Mouse (Mus musculus): Measurements from ENCODE around the gene 4921507P07Rik. TPM values are rescaled to one million over a fixed set of nuclear protein-coding genes. Genes with fewer than 3 reads are reported as not detected.

4921507P07Rik gene
- polyA plus RNA-seq, 1 experiment from 2014 or later, result 0.32 TPM

GRCm38 (mm10) chr6:50549051-50549450 lies 47.4 kb downstream of the 4921507P07Rik start:
- no peak for ATAC-seq (ENCODE audit: low read depth)
- Histone ChIP-seq H3K4me3 (ENCODE audit: low read depth, low read length) (no peak overlapping the region), H3K27me3 (ENCODE audit: control insufficient read depth, insufficient read depth, low read depth, low read length) (no peaks in the 10 kb centered on the region), H3K4me1 (ENCODE audit: control insufficient read depth, low read depth, low read length) (no peaks in the 10 kb centered on the region; the same call in 1 of the 2 replicates), H3K36me3 (ENCODE audit: control insufficient read depth, insufficient read depth) (no peaks in the 10 kb centered on the region), H3K27ac (ENCODE audit: low read length) (no peak overlapping the region), H3K4me2 (ENCODE audit: low read depth, low read length) (no peak overlapping the region), H3K9ac (ENCODE audit: low read depth, low read length) (no peak overlapping the region), H3K9me3 (replicated peaks; ENCODE audit: control insufficient read depth, low read length) (no peaks in the 10 kb centered on the region)
- WGBS (ENCODE audit: insufficient replicate concordance), result 57% methylated on average over 5 of the region's 5 CpGs

- Histone ChIP-seq H3K9me3 (replicated peaks; ENCODE audit: control insufficient read depth, low read length) (no peaks in the 10 kb centered on the region; the same call in 1 of the 2 replicates), H3K36me3 (ENCODE audit: control insufficient read depth, insufficient read depth) (no peaks in the 10 kb centered on the region), H3K4me3 (ENCODE audit: low read depth, low read length) (no peak overlapping the region), H3K9ac (ENCODE audit: low read depth, low read length) (no peak overlapping the region), H3K27me3 (ENCODE audit: control insufficient read depth, insufficient read depth, low read depth, low read length) (no peaks in the 10 kb centered on the region), H3K4me2 (ENCODE audit: low read depth, low read length) (no peak overlapping the region), H3K4me1 (ENCODE audit: control insufficient read depth, low read depth, low read length) (no peaks in the 10 kb centered on the region), H3K27ac (ENCODE audit: low read length) (no peak overlapping the region)
- peak; percentile 47; the same call in 1 of the 2 replicates for ATAC-seq (ENCODE audit: low read depth)
- WGBS (ENCODE audit: insufficient replicate concordance), result 12% methylated on average over 10 of the region's 10 CpGs
Measured at GRCm38 (mm10) chr6:50545412-50546043, 50.9 kb downstream of the 4921507P07Rik start.

GRCm38 (mm10) chr6:50542535-50542934 lies 53.9 kb downstream of the 4921507P07Rik start:
- no peak for ATAC-seq (ENCODE audit: low read depth)
- 62% methylated on average over 1 of the region's 1 CpGs for WGBS (ENCODE audit: insufficient replicate concordance)
- H3K4me2 ChIP-seq (ENCODE audit: low read depth, low read length), result no peak overlapping the region

GRCm38 (mm10) chr6:50539641-50540040 lies 56.8 kb downstream of the 4921507P07Rik start:
- 50% methylated on average over 1 of the region's 1 CpGs for WGBS (ENCODE audit: insufficient replicate concordance)
- no peaks in the 10 kb centered on the region for H3K27me3 ChIP-seq (ENCODE audit: control insufficient read depth, insufficient read depth, low read depth, low read length)
- no peak overlapping the region for H3K4me3 ChIP-seq (ENCODE audit: low read depth, low read length)
- H3K9ac ChIP-seq (ENCODE audit: low read depth, low read length), result no peak overlapping the region
- ATAC-seq (ENCODE audit: low read depth), result no peak
- no peak overlapping the region for H3K4me2 ChIP-seq (ENCODE audit: low read depth, low read length)
- H3K4me1 ChIP-seq (ENCODE audit: control insufficient read depth, low read depth, low read length), result no peaks in the 10 kb centered on the region
- no peaks in the 10 kb centered on the region for H3K36me3 ChIP-seq (ENCODE audit: control insufficient read depth, insufficient read depth)
- H3K9me3 ChIP-seq (replicated peaks; ENCODE audit: control insufficient read depth, low read length), result no peaks in the 10 kb centered on the region; the same call in 1 of the 2 replicates
- H3K27ac ChIP-seq (ENCODE audit: low read length), result no peak overlapping the region

More at GRCm38 (mm10) chr6:50542535-50542934, 53.9 kb downstream of the 4921507P07Rik start:
- Histone ChIP-seq H3K27me3 (ENCODE audit: control insufficient read depth, insufficient read depth, low read depth, low read length) (no peaks in the 10 kb centered on the region), H3K4me1 (ENCODE audit: control insufficient read depth, low read depth, low read length) (no peaks in the 10 kb centered on the region), H3K4me3 (ENCODE audit: low read depth, low read length) (no peak overlapping the region), H3K36me3 (ENCODE audit: control insufficient read depth, insufficient read depth) (no peaks in the 10 kb centered on the region), H3K9me3 (replicated peaks; ENCODE audit: control insufficient read depth, low read length) (no peaks in the 10 kb centered on the region; the same call in 1 of the 2 replicates), H3K9ac (ENCODE audit: low read depth, low read length) (no peak overlapping the region), H3K27ac (ENCODE audit: low read length) (no peak overlapping the region)

GRCm38 (mm10) chr6:50536461-50536892 lies 60.0 kb downstream of the 4921507P07Rik start:
- H3K36me3 ChIP-seq (ENCODE audit: control insufficient read depth, insufficient read depth), result no peaks in the 10 kb centered on the region
- no peak overlapping the region for H3K9ac ChIP-seq (ENCODE audit: low read depth, low read length)
- no peaks in the 10 kb centered on the region for H3K9me3 ChIP-seq (replicated peaks; ENCODE audit: control insufficient read depth, low read length)
- H3K27ac ChIP-seq (ENCODE audit: low read length), result no peak overlapping the region
- H3K27me3 ChIP-seq (ENCODE audit: control insufficient read depth, insufficient read depth, low read depth, low read length), result no peaks in the 10 kb centered on the region
- no peak overlapping the region for H3K4me3 ChIP-seq (ENCODE audit: low read depth, low read length)
- 7% methylated on average over 7 of the region's 7 CpGs for WGBS (ENCODE audit: insufficient replicate concordance)
- no peak overlapping the region for H3K4me2 ChIP-seq (ENCODE audit: low read depth, low read length)
- H3K4me1 ChIP-seq (ENCODE audit: control insufficient read depth, low read depth, low read length), result no peaks in the 10 kb centered on the region
- 0 out of 2 replicates have a peak, but pooled peaks have one; percentile 9 for ATAC-seq (ENCODE audit: low read depth)

GRCm38 (mm10) chr6:50535346-50535745 lies 61.1 kb downstream of the 4921507P07Rik start:
- WGBS (ENCODE audit: insufficient replicate concordance), result 76% methylated on average over 3 of the region's 3 CpGs
- no peaks in the 10 kb centered on the region for H3K27me3 ChIP-seq (ENCODE audit: control insufficient read depth, insufficient read depth, low read depth, low read length)
- no peak overlapping the region for H3K4me2 ChIP-seq (ENCODE audit: low read depth, low read length)
- H3K36me3 ChIP-seq (ENCODE audit: control insufficient read depth, insufficient read depth), result no peaks in the 10 kb centered on the region
- no peaks in the 10 kb centered on the region for H3K4me1 ChIP-seq (ENCODE audit: control insufficient read depth, low read depth, low read length)
- H3K9ac ChIP-seq (ENCODE audit: low read depth, low read length), result no peak overlapping the region
- H3K27ac ChIP-seq (ENCODE audit: low read length), result no peak overlapping the region
- ATAC-seq (ENCODE audit: low read depth), result no peak
- no peak overlapping the region for H3K4me3 ChIP-seq (ENCODE audit: low read depth, low read length)
- no peaks in the 10 kb centered on the region for H3K9me3 ChIP-seq (replicated peaks; ENCODE audit: control insufficient read depth, low read length)

GRCm38 (mm10) chr6:50531920-50532319 lies 64.5 kb downstream of the 4921507P07Rik start:
- Histone ChIP-seq H3K4me3 (ENCODE audit: low read depth, low read length) (no peak overlapping the region), H3K4me2 (ENCODE audit: low read depth, low read length) (no peak overlapping the region), H3K9ac (ENCODE audit: low read depth, low read length) (no peak overlapping the region), H3K4me1 (ENCODE audit: control insufficient read depth, low read depth, low read length) (no peaks in the 10 kb centered on the region), H3K27me3 (ENCODE audit: control insufficient read depth, insufficient read depth, low read depth, low read length) (no peaks in the 10 kb centered on the region), H3K27ac (ENCODE audit: low read length) (no peak overlapping the region), H3K36me3 (ENCODE audit: control insufficient read depth, insufficient read depth) (no peaks in the 10 kb centered on the region), H3K9me3 (replicated peaks; ENCODE audit: control insufficient read depth, low read length) (no peaks in the 10 kb centered on the region)
- WGBS (ENCODE audit: insufficient replicate concordance), result 72% methylated on average over 8 of the region's 8 CpGs
- no peak for ATAC-seq (ENCODE audit: low read depth)

GRCm38 (mm10) chr6:50531003-50531402 lies 65.4 kb downstream of the 4921507P07Rik start:
- Histone ChIP-seq H3K9me3 (replicated peaks; ENCODE audit: control insufficient read depth, low read length) (no peaks in the 10 kb centered on the region), H3K4me1 (ENCODE audit: control insufficient read depth, low read depth, low read length) (no peaks in the 10 kb centered on the region), H3K27ac (ENCODE audit: low read length) (no peak overlapping the region), H3K9ac (ENCODE audit: low read depth, low read length) (no peak overlapping the region), H3K27me3 (ENCODE audit: control insufficient read depth, insufficient read depth, low read depth, low read length) (no peaks in the 10 kb centered on the region), H3K36me3 (ENCODE audit: control insufficient read depth, insufficient read depth) (no peaks in the 10 kb centered on the region), H3K4me3 (ENCODE audit: low read depth, low read length) (no peak overlapping the region), H3K4me2 (ENCODE audit: low read depth, low read length) (no peak overlapping the region)
- WGBS (ENCODE audit: insufficient replicate concordance), result 41% methylated on average over 3 of the region's 3 CpGs
- no peak for ATAC-seq (ENCODE audit: low read depth)

GRCm38 (mm10) chr6:50529194-50529593 lies 67.2 kb downstream of the 4921507P07Rik start:
- WGBS (ENCODE audit: insufficient replicate concordance), result 77% methylated on average over 11 of the region's 11 CpGs
- H3K4me1 ChIP-seq (ENCODE audit: control insufficient read depth, low read depth, low read length), result no peaks in the 10 kb centered on the region
- no peak overlapping the region for H3K9ac ChIP-seq (ENCODE audit: low read depth, low read length)
- no peak overlapping the region for H3K4me3 ChIP-seq (ENCODE audit: low read depth, low read length)
- no peaks in the 10 kb centered on the region for H3K36me3 ChIP-seq (ENCODE audit: control insufficient read depth, insufficient read depth)
- no peak overlapping the region for H3K4me2 ChIP-seq (ENCODE audit: low read depth, low read length)
- no peaks in the 10 kb centered on the region for H3K9me3 ChIP-seq (replicated peaks; ENCODE audit: control insufficient read depth, low read length)
- H3K27ac ChIP-seq (ENCODE audit: low read length), result no peak overlapping the region
- no peaks in the 10 kb centered on the region for H3K27me3 ChIP-seq (ENCODE audit: control insufficient read depth, insufficient read depth, low read depth, low read length)
- ATAC-seq (ENCODE audit: low read depth), result no peak
